Mouse (Mus musculus) CH12.LX (cell line): ENCODE data around the gene Papss1.

Source experiments
- BHLHE40 ChIP-seq: IDR thresholded peaks from 2 replicates; pipeline ENCODE4 v1.6.1; 2011; ENCODE audit warnings: mild to moderate bottlenecking, low read depth, low read length, improper control_type of control experiment
- CTCF ChIP-seq, 2 experiments: IDR thresholded peaks in 1 of 2; conservative IDR thresholded peaks in 1 of 2; 2 replicates each; pipeline ENCODE4 v1.5.1; 2011 to 2012; ENCODE audit warnings: low read depth in 2 of 2, low read length in 2 of 2, improper control_type of control experiment in 1 of 2, inconsistent platforms in 1 of 2, mild to moderate bottlenecking in 1 of 2, moderate library complexity in 1 of 2
- ELF1 ChIP-seq: IDR thresholded peaks from 2 replicates; pipeline ENCODE4 v1.6.1; 2014; ENCODE audit warnings: low read depth, mild to moderate bottlenecking, inconsistent platforms, low read length, improper control_type of control experiment
- NRF1 ChIP-seq: IDR thresholded peaks from 2 replicates; pipeline ENCODE4 v1.6.1; 2014; ENCODE audit warnings: low read depth, mild to moderate bottlenecking, inconsistent platforms, low read length, improper control_type of control experiment, moderate library complexity
- POLR2A ChIP-seq: IDR thresholded peaks from 2 replicates; pipeline ENCODE4 v1.6.1; 2011; ENCODE audit warnings: low read depth, mild to moderate bottlenecking, improper control_type of control experiment, low read length
- POLR2AphosphoS2 ChIP-seq: IDR thresholded peaks from 2 replicates; pipeline ENCODE4 v1.6.1; 2011; ENCODE audit warnings: low read depth, low read length, improper control_type of control experiment
- SMC3 ChIP-seq: IDR thresholded peaks from 2 replicates; pipeline ENCODE4 v1.6.1; 2011; ENCODE audit warnings: low read depth, low read length, improper control_type of control experiment
- UBTF ChIP-seq: IDR thresholded peaks from 2 replicates; pipeline ENCODE4 v1.6.1; 2012; ENCODE audit warnings: low read depth, mild to moderate bottlenecking, inconsistent platforms, low read length, improper control_type of control experiment, moderate library complexity

- TF ChIP-seq CTCF (conservative IDR thresholded peaks at IDR 0.05 in 1 of 2, IDR thresholded peaks at IDR 0.05 in 1 of 2; ENCODE audit: low read depth in 2 of 2, low read length in 2 of 2), result no peak
- TF ChIP-seq POLR2A, result no peak
- no peak for TF ChIP-seq UBTF
- TF ChIP-seq NRF1, result no peak
- no peak for TF ChIP-seq BHLHE40
- no peak for TF ChIP-seq ELF1
- TF ChIP-seq SMC3, result no peak
- TF ChIP-seq POLR2AphosphoS2, result no peak
Measured at GRCm38 (mm10) chr3:131628931-131629330, 64.4 kb downstream of the Papss1 start.
